Mouse (Mus musculus) ES-E14 (cell line): ENCODE results near the gene Cpa4. TPM values are rescaled to one million over a fixed set of nuclear protein-coding genes. Genes with fewer than 3 reads are reported as not detected.

Experiments
- DNase-seq: peaks from one replicate; pipeline ENCODE4 v3.0.0-alpha.2; 2013; ENCODE audit warnings: low read depth, low spot score
- H3K27ac ChIP-seq: 2 replicates; pipeline ENCODE4 v1.5.1; 2012; ENCODE audit warnings: low read depth, mild to moderate bottlenecking, low read length, moderate library complexity, mixed read lengths; ENCODE audit not compliant: poor library complexity, insufficient read depth, severe bottlenecking
- H3K36me3 ChIP-seq: 2 replicates; pipeline ENCODE4 v1.6.1; 2012; ENCODE audit warnings: mild to moderate bottlenecking, low read length, moderate library complexity, mixed read lengths; ENCODE audit not compliant: control insufficient read depth, poor library complexity, insufficient read depth, severe bottlenecking
- H3K4me1 ChIP-seq, 2 experiments: fragments of 150-350 bp in 1 of 2; sonication (generic) in 1 of 2; 2 replicates each; pipeline ENCODE4 v1.6.1; 2012; ENCODE audit warnings: low read length in 2 of 2, mild to moderate bottlenecking in 1 of 2, mixed read lengths in 1 of 2; ENCODE audit not compliant: control insufficient read depth in 2 of 2, insufficient read depth in 2 of 2, poor library complexity in 1 of 2
- H3K4me3 ChIP-seq, 2 experiments: fragments of 150-350 bp in 1 of 2; sonication (generic) in 1 of 2; 2 replicates each; pipeline ENCODE4 v1.5.1; 2012; ENCODE audit warnings: low read length in 2 of 2, low read depth in 1 of 2, mild to moderate bottlenecking in 1 of 2, mixed read lengths in 1 of 2; ENCODE audit not compliant: insufficient read depth in 1 of 2, poor library complexity in 1 of 2, severe bottlenecking in 1 of 2
- H3K9ac ChIP-seq: 2 replicates; pipeline ENCODE4 v1.6.1; 2012; ENCODE audit warnings: low read depth, mild to moderate bottlenecking, low read length, mixed read lengths; ENCODE audit not compliant: poor library complexity, insufficient read depth, severe bottlenecking
- H3K9me3 ChIP-seq: fragments of 150-350 bp; sonication (generic); 2 replicates; pipeline ENCODE4 v1.6.1; 2012; ENCODE audit warnings: low read depth, mild to moderate bottlenecking, low read length; ENCODE audit not compliant: control insufficient read depth, insufficient read depth
- CHD2 ChIP-seq: IDR thresholded peaks from 2 replicates; pipeline ENCODE4 v1.6.1; 2014; ENCODE audit warnings: mild to moderate bottlenecking, low read depth, low read length, inconsistent platforms
- HCFC1 ChIP-seq: IDR thresholded peaks from 2 replicates; pipeline ENCODE4 v1.6.1; 2012; ENCODE audit warnings: low read length, inconsistent platforms, borderline replicate concordance; ENCODE audit not compliant: insufficient read depth
- MAFK ChIP-seq: IDR thresholded peaks from 2 replicates; pipeline ENCODE4 v1.6.1; 2014; ENCODE audit warnings: mild to moderate bottlenecking, low read depth, low read length, inconsistent platforms; ENCODE audit not compliant: insufficient read depth
- ZC3H11A ChIP-seq: IDR thresholded peaks from 2 replicates; pipeline ENCODE4 v1.6.1; 2012; ENCODE audit warnings: low read depth, mild to moderate bottlenecking, inconsistent platforms, low read length, borderline replicate concordance
- ZNF384 ChIP-seq: IDR thresholded peaks from 2 replicates; pipeline ENCODE4 v1.6.1; 2012; ENCODE audit warnings: low read depth, low read length, inconsistent platforms
- in situ Hi-C, 2 experiments: fragments of 600-800 bp; cut with MboI; formaldehyde crosslinking; loops; one replicate each; pipeline ENCODE4 v1.15.1; 2025; ENCODE audit warnings: low sequenced_read_pairs in 2 of 2, inconsistent platforms in 1 of 2; ENCODE audit not compliant: unreplicated experiment in 2 of 2
- total RNA-seq: library from RNA; depleted of rRNA; stranded (reverse); fragments of 300-350 nt; gene quantifications from 2 replicates; pipeline ENCODE4 v1.2.3, GENCODE M21; 2012

Gene Cpa4
- total RNA-seq, 1 experiment: not detected

- Histone ChIP-seq H3K9ac (no peak overlapping the region), H3K9me3 (no peaks in the 10 kb centered on the region), H3K36me3 (no peaks in the 10 kb centered on the region), H3K27ac (no peak overlapping the region), H3K4me3 (no peak overlapping the region), H3K4me1 (peaks cover 0 to 20% of the 10 kb centered on the region in 2 experiments; a peak in 2 of 4 replicates)
- TF ChIP-seq MAFK: no peak
- TF ChIP-seq ZNF384: no peak
- no peak for TF ChIP-seq HCFC1
- TF ChIP-seq ZC3H11A: no peak
- no peak for TF ChIP-seq CHD2
- in situ Hi-C loops: no loop called here
- peak; percentile 20 for DNase-seq
Observed at GRCm38 (mm10) chr6:30617020-30617958, 49.1 kb downstream of the Cpa4 start.

GRCm38 (mm10) chr6:30617959-30618590 lies 49.9 kb downstream of the Cpa4 start:
- in situ Hi-C loops: no loop called here
- H3K4me1 ChIP-seq: peaks cover 0 to 20% of the 10 kb centered on the region in 2 experiments; a peak in 2 of 4 replicates
- no peak overlapping the region for H3K27ac ChIP-seq
- no peaks in the 10 kb centered on the region for H3K9me3 ChIP-seq
- H3K9ac ChIP-seq: no peak overlapping the region
- DNase-seq: no peak
- H3K36me3 ChIP-seq: no peaks in the 10 kb centered on the region
- no peak overlapping the region for H3K4me3 ChIP-seq
- TF ChIP-seq ZNF384 (no peak), CHD2 (no peak), ZC3H11A (no peak), HCFC1 (no peak), MAFK (no peak)

GRCm38 (mm10) chr6:30618735-30619134 lies 50.6 kb downstream of the Cpa4 start:
- DNase-seq: no peak
- in situ Hi-C loops: no loop called here
- no peak for TF ChIP-seq ZC3H11A
- H3K9ac ChIP-seq: no peak overlapping the region
- H3K27ac ChIP-seq: no peak overlapping the region
- peaks cover 0 to 20% of the 10 kb centered on the region in 2 experiments; a peak in 2 of 4 replicates for H3K4me1 ChIP-seq
- H3K9me3 ChIP-seq: no peaks in the 10 kb centered on the region
- H3K4me3 ChIP-seq: no peak overlapping the region
- no peaks in the 10 kb centered on the region for H3K36me3 ChIP-seq

- Histone ChIP-seq H3K4me1 (peaks cover 0 to 20% of the 10 kb centered on the region in 2 experiments; a peak in 2 of 4 replicates), H3K9me3 (no peaks in the 10 kb centered on the region), H3K4me3 (no peak overlapping the region), H3K36me3 (no peaks in the 10 kb centered on the region), H3K9ac (no peak overlapping the region), H3K27ac (no peak overlapping the region)
- in situ Hi-C loops: no loop called here
- TF ChIP-seq ZC3H11A: no peak
- TF ChIP-seq CHD2: no peak
- no peak for TF ChIP-seq HCFC1
- DNase-seq: no peak
Observed at GRCm38 (mm10) chr6:30619606-30620005, 51.4 kb downstream of the Cpa4 start.
